Mouse (Mus musculus): ENCODE measurements at regions not wholly inside any gene's neighbourhood (a gene's known extent, or its start where the extent isn't known, plus 50 kb on each side); places are given as distances from the start of the nearest gene placed in this dataset.

DNA sequence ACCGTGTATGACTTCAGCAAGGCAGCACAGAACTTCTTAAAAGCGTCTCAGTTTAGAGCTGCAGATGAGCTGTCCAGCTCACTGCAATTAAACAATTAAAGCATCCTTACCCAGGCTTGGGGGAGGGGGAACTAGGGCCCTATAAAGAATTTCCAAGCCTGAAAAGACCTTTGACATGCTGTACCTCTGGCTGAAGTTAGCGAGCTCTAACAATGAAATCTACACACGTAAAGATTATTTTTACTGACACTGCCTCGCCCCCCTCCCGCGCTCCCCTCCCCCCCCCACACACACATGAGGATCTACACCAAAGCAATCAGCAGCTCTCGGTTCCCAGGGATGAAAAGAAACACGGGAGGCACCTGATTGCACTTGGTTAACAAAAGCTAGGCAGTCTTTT lies 560.7 kb downstream of the Nedd1 start:
- no peaks in the 10 kb centered on the region for H3K36me3 ChIP-seq (ENCODE audit: control insufficient read depth, insufficient read depth, low read length)
- H3K4me3 ChIP-seq (ENCODE audit: control insufficient read depth, low read depth, low read length): no peak overlapping the region
- TF ChIP-seq POLR2A (IDR thresholded peaks at IDR 0.05; ENCODE audit: control insufficient read depth, low read depth, low read length) (no peak), CTCF (IDR thresholded peaks at IDR 0.05; ENCODE audit: control insufficient read depth, insufficient read depth, insufficient replicate concordance, low read depth, low read length) (no peak)
- H3K27ac ChIP-seq (ENCODE audit: control insufficient read depth, insufficient read depth, low read depth, low read length): no peak overlapping the region
- H3K4me1 ChIP-seq (ENCODE audit: control insufficient read depth, insufficient read depth, low read length): peaks cover 3% of the 10 kb centered on the region; the same call in 1 of the 2 replicates
- no peaks in the 10 kb centered on the region for H3K27me3 ChIP-seq (ENCODE audit: control insufficient read depth, insufficient read depth, low read length)

GRCm38 (mm10) chr10:92146263-92146662 lies 576.0 kb downstream of the Nedd1 start:
- TF ChIP-seq POLR2A (IDR thresholded peaks at IDR 0.05; ENCODE audit: control insufficient read depth, low read depth, low read length): no peak
- no peak for TF ChIP-seq CTCF (IDR thresholded peaks at IDR 0.05; ENCODE audit: control insufficient read depth, insufficient read depth, insufficient replicate concordance, low read depth, low read length)
- Histone ChIP-seq H3K36me3 (ENCODE audit: control insufficient read depth, insufficient read depth, low read length) (no peaks in the 10 kb centered on the region), H3K27me3 (ENCODE audit: control insufficient read depth, insufficient read depth, low read length) (no peaks in the 10 kb centered on the region), H3K4me3 (ENCODE audit: control insufficient read depth, low read depth, low read length) (no peak overlapping the region), H3K4me1 (ENCODE audit: control insufficient read depth, insufficient read depth, low read length) (no peaks in the 10 kb centered on the region), H3K27ac (ENCODE audit: control insufficient read depth, insufficient read depth, low read depth, low read length) (no peak overlapping the region)

GRCm38 (mm10) chr10:92135521-92135920 lies 586.7 kb downstream of the Nedd1 start:
- Histone ChIP-seq H3K27ac (ENCODE audit: control insufficient read depth, insufficient read depth, low read depth, low read length) (no peak overlapping the region), H3K27me3 (ENCODE audit: control insufficient read depth, insufficient read depth, low read length) (no peaks in the 10 kb centered on the region), H3K36me3 (ENCODE audit: control insufficient read depth, insufficient read depth, low read length) (no peaks in the 10 kb centered on the region), H3K4me3 (ENCODE audit: control insufficient read depth, low read depth, low read length) (no peak overlapping the region), H3K4me1 (ENCODE audit: control insufficient read depth, insufficient read depth, low read length) (no peaks in the 10 kb centered on the region)
- no peak for TF ChIP-seq CTCF (IDR thresholded peaks at IDR 0.05; ENCODE audit: control insufficient read depth, insufficient read depth, insufficient replicate concordance, low read depth, low read length)
- TF ChIP-seq POLR2A (IDR thresholded peaks at IDR 0.05; ENCODE audit: control insufficient read depth, low read depth, low read length): no peak

GRCm38 (mm10) chr10:92112790-92113189 lies 609.4 kb downstream of the Nedd1 start:
- H3K36me3 ChIP-seq (ENCODE audit: control insufficient read depth, insufficient read depth, low read length): no peaks in the 10 kb centered on the region
- H3K27me3 ChIP-seq (ENCODE audit: control insufficient read depth, insufficient read depth, low read length): no peaks in the 10 kb centered on the region
- H3K4me1 ChIP-seq (ENCODE audit: control insufficient read depth, insufficient read depth, low read length): no peaks in the 10 kb centered on the region
- H3K27ac ChIP-seq (ENCODE audit: control insufficient read depth, insufficient read depth, low read depth, low read length): no peak overlapping the region
- TF ChIP-seq CTCF (IDR thresholded peaks at IDR 0.05; ENCODE audit: control insufficient read depth, insufficient read depth, insufficient replicate concordance, low read depth, low read length) (no peak), POLR2A (IDR thresholded peaks at IDR 0.05; ENCODE audit: control insufficient read depth, low read depth, low read length) (no peak)
- H3K4me3 ChIP-seq (ENCODE audit: control insufficient read depth, low read depth, low read length): no peak overlapping the region

DNA sequence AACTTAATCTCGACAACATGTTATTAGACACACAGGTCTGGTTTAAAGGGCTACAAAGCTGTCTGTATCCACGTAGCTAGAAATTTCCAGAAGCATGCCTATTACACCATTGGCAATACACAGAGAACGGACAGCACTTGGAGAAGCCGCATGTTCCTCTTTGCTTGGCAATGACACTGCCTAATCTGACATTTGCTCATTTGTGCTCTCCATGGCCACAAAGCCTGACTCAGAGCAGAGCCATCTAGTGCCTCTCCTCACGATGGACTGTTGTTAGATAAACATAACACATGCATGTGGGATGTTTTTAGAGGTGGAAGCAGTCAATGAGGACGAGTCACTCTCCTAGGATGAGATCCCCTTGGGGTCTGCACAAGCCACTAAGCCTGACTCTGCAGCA lies 615.9 kb downstream of the Nedd1 start:
- H3K36me3 ChIP-seq (ENCODE audit: control insufficient read depth, insufficient read depth, low read length): no peaks in the 10 kb centered on the region
- no peaks in the 10 kb centered on the region for H3K4me1 ChIP-seq (ENCODE audit: control insufficient read depth, insufficient read depth, low read length)

DNA sequence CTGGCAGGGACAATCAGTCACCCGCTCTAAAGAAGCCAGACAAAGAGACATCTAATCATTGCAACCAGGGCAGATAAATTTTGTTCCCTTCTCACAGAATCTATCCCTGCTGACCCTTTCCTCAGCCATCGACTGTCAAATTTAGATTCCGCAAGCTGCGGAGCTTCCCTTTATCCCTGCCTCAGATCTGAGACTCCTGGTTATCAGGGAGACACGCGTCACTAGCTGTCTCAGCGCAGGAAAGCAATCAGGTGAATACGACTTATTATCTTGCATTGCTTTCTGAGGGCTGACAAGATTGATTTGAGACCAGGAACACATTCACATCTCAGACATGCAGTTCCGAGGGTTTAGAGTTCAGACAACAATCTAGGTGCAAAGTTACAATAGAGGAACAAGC lies 618.3 kb downstream of the Nedd1 start:
- no peak overlapping the region for H3K4me3 ChIP-seq (ENCODE audit: control insufficient read depth, low read depth, low read length)
- TF ChIP-seq POLR2A (IDR thresholded peaks at IDR 0.05; ENCODE audit: control insufficient read depth, low read depth, low read length) (no peak), CTCF (IDR thresholded peaks at IDR 0.05; ENCODE audit: control insufficient read depth, insufficient read depth, insufficient replicate concordance, low read depth, low read length) (no peak)
- no peak overlapping the region for H3K27ac ChIP-seq (ENCODE audit: control insufficient read depth, insufficient read depth, low read depth, low read length)
- H3K27me3 ChIP-seq (ENCODE audit: control insufficient read depth, insufficient read depth, low read length): no peaks in the 10 kb centered on the region
- H3K36me3 ChIP-seq (ENCODE audit: control insufficient read depth, insufficient read depth, low read length): no peaks in the 10 kb centered on the region
- no peaks in the 10 kb centered on the region for H3K4me1 ChIP-seq (ENCODE audit: control insufficient read depth, insufficient read depth, low read length)

More for the DNA sequence above, 615.9 kb downstream of the Nedd1 start:
- Histone ChIP-seq H3K27ac (ENCODE audit: control insufficient read depth, insufficient read depth, low read depth, low read length) (no peak overlapping the region), H3K27me3 (ENCODE audit: control insufficient read depth, insufficient read depth, low read length) (no peaks in the 10 kb centered on the region), H3K4me3 (ENCODE audit: control insufficient read depth, low read depth, low read length) (no peak overlapping the region)
- TF ChIP-seq POLR2A (IDR thresholded peaks at IDR 0.05; ENCODE audit: control insufficient read depth, low read depth, low read length) (no peak), CTCF (IDR thresholded peaks at IDR 0.05; ENCODE audit: control insufficient read depth, insufficient read depth, insufficient replicate concordance, low read depth, low read length) (no peak)

- TF ChIP-seq POLR2A (IDR thresholded peaks at IDR 0.05; ENCODE audit: control insufficient read depth, low read depth, low read length) (no peak), CTCF (IDR thresholded peaks at IDR 0.05; ENCODE audit: control insufficient read depth, insufficient read depth, insufficient replicate concordance, low read depth, low read length) (no peak)
- Histone ChIP-seq H3K36me3 (ENCODE audit: control insufficient read depth, insufficient read depth, low read length) (no peaks in the 10 kb centered on the region), H3K4me3 (ENCODE audit: control insufficient read depth, low read depth, low read length) (no peak overlapping the region), H3K4me1 (ENCODE audit: control insufficient read depth, insufficient read depth, low read length) (no peaks in the 10 kb centered on the region), H3K27me3 (ENCODE audit: control insufficient read depth, insufficient read depth, low read length) (no peaks in the 10 kb centered on the region), H3K27ac (ENCODE audit: control insufficient read depth, insufficient read depth, low read depth, low read length) (no peak overlapping the region)
Observed at GRCm38 (mm10) chr10:92102755-92103154, 619.5 kb downstream of the Nedd1 start.

DNA sequence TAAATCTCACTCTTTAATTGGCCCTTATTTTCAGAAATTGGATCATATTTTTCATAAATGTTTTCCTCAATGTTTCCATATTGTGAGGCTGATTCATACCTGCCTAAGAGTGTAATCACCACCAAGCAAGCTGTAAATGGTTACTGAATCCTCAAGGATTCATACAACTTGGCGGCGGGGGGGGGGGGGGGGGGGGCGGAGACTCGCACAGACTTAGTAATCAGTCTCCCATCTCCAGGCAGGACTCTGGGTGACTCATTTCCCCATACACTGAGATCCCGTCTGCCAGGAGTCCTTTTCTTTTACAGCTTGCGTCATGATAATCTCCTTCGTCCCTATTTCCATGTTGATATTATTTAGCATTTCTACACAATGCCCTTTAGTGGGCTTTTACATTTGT lies 624.7 kb downstream of the Nedd1 start:
- Histone ChIP-seq H3K4me3 (ENCODE audit: control insufficient read depth, low read depth, low read length) (no peak overlapping the region), H3K4me1 (ENCODE audit: control insufficient read depth, insufficient read depth, low read length) (no peaks in the 10 kb centered on the region)
- TF ChIP-seq CTCF (IDR thresholded peaks at IDR 0.05; ENCODE audit: control insufficient read depth, insufficient read depth, insufficient replicate concordance, low read depth, low read length) (no peak), POLR2A (IDR thresholded peaks at IDR 0.05; ENCODE audit: control insufficient read depth, low read depth, low read length) (no peak)

More for the DNA sequence above, 624.7 kb downstream of the Nedd1 start:
- Histone ChIP-seq H3K27me3 (ENCODE audit: control insufficient read depth, insufficient read depth, low read length) (no peaks in the 10 kb centered on the region), H3K36me3 (ENCODE audit: control insufficient read depth, insufficient read depth, low read length) (no peaks in the 10 kb centered on the region), H3K27ac (ENCODE audit: control insufficient read depth, insufficient read depth, low read depth, low read length) (no peak overlapping the region)

Data from testis, adult 2 months (tissue).